Mouse (Mus musculus) layer of hippocampus, adult 11-12 months (tissue): Measurements from ENCODE around the gene Asic2.

ENCODE experiments used
- DNase-seq: peaks from one replicate; pipeline ENCODE4 v3.0.0; 2022; ENCODE audit warnings: low spot score

The Asic2 gene

GRCm38 (mm10) chr11:80912721-80913120, 1055.5 kb downstream of the Asic2 start:
- no peak for DNase-seq

DNA sequence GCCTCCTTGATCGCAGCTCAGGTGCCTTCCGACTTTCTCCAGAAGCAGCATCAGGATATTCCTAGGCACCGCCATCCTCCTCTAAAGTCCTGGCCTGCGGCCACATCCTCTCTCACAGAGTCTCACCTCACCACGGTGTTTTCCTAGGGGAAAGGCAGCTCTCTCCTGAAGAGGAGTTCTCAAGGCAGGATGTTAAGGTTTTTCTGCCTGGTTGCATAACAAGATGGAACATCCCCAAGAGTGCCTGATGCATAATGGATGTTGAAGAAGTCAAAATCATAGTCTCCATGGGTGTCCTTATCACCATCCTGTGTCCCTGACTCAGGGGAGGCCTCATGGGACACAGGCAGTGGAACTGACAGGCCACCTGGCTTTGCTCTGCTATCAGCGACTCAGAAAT, 1060.4 kb downstream of the Asic2 start:
- DNase-seq: peak; percentile 29

DNA sequence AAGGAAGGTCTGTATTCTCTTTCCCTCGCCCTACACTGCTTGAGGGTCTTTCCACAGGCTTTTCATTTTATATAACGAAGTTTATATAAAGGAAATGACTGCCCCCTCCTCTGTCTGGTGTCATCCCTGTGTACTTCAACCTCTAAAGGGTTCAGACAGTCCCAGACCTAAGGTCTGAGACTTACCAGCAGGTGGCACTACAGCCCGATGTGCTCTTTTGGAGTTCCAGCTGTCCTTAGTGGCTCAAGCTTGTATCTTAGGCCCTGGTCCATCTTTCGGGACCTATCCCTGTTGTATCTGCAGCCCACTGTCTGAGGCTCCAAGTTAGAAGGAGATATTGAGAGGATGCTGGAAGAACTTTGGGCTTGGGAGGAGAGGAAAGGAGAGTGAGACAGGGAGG, 1061.8 kb downstream of the Asic2 start:
- peak; percentile 75 for DNase-seq

DNA sequence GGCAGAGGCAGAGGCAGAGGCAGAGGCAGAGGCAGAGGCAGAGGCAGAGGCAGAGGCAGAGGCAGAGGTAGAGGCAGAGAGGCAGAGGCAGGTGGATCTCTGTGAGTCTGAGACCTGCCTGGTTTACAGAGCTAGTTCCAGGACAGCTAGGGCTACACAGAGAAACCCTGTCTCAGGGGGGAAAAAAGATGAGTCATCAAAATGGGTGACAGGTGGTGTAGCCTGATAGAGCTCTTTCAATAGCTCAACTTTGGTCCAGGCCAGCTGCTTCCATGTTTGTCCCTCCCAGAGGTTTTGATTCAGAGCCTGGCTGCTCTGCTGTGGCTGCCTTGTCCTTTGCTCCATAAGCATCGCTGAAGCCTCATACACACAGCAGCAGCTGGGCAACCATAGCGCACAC, 1063.7 kb downstream of the Asic2 start:
- no peak for DNase-seq

DNA sequence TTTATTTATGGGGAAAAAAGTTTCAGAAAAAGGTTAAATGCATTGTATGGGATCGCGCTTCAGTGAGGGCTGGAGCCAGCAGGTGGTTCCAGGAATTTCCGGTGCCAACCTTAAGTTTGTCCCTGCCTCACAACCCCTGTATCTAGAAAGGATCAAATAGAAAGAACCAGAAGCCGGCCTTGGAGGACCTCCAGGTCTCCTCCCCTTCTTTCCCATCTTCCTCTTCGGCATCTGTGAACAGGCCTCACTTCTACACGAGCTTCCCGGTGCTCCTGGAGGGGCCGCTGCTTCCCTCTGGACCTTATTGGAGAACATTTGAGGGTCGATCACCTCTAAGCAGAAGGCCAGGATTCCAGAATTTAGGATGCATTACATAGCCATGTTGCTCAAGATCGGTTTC, 1064.8 kb downstream of the Asic2 start:
- no peak for DNase-seq

GRCm38 (mm10) chr11:80902664-80903063, 1065.6 kb downstream of the Asic2 start:
- DNase-seq: no peak

GRCm38 (mm10) chr11:80900555-80900954, 1067.7 kb downstream of the Asic2 start:
- DNase-seq: no peak

GRCm38 (mm10) chr11:80895853-80896252, 1072.4 kb downstream of the Asic2 start:
- DNase-seq: no peak

GRCm38 (mm10) chr11:80889336-80890063, 1078.8 kb downstream of the Asic2 start:
- DNase-seq: no peak

DNA sequence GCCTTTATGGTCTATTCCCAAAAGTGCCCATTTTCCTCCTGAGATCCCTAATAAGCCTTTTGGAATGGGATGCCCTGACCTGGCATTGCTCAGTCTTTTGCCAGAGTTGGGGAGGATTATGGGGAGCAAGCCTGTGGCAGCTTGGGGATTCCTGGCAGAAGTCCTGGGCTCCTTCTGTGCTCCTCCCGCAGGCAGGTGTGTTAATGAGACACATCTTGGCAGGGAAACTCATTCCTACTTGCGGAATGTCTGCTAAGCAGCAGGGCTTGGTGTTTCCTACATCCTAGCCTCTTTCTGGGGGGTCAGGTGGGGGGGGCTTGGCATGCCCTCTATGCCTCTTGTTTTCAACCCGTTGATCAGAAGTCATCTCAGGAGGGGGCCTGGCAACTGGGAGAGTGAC, 1081.2 kb downstream of the Asic2 start:
- no peak for DNase-seq

GRCm38 (mm10) chr11:80886365-80886764, 1081.9 kb downstream of the Asic2 start:
- DNase-seq: no peak

DNA sequence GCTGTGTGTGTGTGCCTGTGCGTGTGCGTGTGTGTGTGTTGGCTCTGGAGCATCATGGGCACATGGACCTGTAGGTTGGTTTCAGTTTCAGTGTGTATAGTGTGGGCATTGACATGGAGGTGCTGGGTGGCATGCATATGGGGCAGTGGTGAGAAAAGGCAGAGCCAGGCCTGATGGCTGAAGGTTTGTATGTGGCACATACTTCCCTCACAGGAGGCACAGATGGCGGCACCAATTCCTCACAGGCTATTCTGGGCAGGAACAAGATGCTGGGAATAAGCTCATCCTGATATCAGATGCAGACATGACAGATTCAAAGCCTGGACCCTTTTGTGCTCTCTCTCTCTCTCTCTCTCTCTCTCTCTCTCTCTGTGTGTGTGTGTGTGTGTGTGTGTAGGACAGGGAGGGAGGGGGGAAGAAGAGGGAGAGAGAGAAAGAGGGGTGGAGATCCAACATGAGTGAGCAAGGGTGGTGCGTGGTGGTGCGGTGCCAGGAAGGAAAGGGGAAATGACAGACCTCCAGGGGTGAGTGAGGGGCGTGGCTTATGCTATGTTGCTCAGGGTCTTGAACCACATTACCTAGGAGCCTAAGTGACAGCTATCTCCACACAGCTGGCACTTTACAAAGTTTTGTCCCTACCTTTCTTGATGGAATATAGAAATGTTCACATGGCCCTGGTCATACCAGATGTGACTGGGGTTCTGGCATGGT, 1083.6 kb downstream of the Asic2 start:
- peak; percentile 53 for DNase-seq

DNA sequence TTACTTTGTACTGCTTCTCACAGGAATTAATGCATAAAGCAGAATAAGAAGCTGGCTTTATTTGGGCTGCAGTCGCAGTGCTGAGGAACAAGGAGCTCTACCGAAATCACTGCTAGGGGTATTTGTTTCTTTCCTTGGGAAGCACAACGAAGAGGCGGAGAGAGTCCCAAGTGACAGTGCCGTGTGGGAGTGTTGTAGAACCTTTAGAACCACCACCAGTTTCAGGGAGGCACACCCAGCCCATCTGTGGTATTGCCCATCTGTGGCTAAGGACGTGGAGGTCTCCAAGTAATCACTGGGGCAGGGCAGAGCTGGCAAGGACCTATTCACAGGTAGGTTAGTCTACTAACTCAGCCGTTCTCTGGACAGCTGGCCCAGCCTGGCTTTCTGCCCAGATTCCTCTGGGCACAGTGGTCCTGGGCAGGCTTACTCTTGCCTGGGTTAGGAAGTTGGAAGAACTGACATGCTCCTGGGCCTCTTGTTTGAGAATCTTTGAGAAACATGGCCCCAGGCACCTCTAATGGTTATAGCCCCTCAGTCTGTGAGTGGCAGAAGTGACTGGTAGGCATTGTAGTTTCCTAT, 1085.9 kb downstream of the Asic2 start:
- DNase-seq: no peak

DNA sequence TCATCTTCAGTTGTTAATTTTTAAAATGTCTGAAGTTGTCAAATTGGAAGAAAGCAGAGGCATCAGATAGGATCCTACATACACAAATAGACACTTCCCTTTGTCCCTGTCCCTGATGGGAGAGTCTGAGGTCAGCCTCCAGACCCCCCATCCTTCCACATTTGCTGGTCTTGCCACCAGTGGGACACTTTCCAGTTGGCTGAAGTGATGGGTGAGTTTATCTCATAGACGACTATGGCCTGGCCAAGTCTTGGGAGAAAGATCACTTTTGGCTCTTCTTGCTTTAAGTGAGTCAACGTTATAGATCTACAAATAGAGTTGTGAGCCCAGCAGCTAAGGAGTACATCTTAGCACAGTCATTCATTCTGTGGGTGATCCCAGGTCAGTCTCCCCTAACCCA, 1090.2 kb downstream of the Asic2 start:
- DNase-seq: no peak

GRCm38 (mm10) chr11:80877131-80877651, 1091.1 kb downstream of the Asic2 start:
- peak; percentile 62 for DNase-seq

- DNase-seq: peak; percentile 75
Measured at GRCm38 (mm10) chr11:80872509-80873474, 1095.5 kb downstream of the Asic2 start.

DNA sequence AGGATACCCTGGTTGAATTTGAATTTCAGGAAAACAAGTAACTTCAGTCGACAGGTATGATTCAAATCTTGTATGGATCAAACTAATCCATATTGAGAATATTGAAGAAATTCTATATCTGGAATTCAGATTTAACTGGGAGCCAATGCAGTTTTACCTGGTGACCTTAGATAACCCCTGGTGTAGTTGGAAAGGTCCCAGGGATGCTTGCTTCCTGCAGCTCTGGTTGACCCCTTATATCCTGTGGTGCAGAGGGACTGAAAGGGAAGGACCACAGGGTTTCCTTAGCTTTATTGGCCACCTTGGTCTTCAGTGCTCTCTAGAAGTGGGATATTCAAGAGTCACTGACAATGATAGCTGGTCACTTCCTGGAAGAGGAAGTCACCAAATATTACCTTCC, 1100.2 kb downstream of the Asic2 start:
- no peak for DNase-seq

DNA sequence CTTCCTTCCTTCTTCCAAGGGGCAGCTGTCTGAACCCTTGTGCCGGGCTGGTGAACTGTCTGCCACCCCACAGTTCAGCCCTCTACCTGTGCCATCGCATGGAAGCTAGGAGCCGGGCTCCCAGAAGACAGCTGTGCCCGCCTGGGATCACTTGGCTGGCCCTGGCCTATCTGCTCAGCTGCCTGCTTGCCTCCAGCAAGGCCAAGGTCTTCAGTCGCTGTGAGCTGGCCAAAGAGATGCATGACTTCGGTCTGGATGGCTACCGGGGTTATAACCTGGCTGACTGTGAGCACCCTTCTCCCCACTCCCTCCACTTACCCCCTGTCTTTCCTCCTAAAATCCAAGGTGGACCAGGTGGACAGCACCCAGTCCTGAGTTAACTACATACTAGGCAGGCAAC, 1105.3 kb downstream of the Asic2 start:
- DNase-seq: no peak

DNA sequence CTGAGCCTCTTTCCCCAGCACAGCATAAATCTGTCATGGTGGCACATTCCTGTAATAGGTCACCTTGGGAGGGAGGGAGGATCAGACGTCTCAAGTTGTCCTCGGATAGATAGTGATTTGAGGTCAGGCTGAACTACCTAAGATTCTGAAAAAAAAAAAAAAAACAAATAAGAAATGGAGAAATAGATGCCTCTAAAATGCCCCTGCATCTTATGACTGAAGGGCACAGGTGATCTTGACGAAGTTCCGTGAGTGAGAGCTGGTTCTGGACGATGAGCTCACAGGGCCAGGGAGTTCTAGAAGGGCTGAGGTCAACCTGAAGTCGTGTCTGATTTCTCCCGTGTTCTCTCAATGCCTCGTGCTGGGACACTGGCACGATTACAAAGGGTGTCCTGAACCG, 1110.2 kb downstream of the Asic2 start, which contains the start of gene Spaca3:
TSS of gene Spaca3 (plus strand) at position 301 of the 400 bp plus-strand sequence.
- no peak for DNase-seq

GRCm38 (mm10) chr11:80856827-80857226, 1111.4 kb downstream of the Asic2 start:
- DNase-seq: no peak

GRCm38 (mm10) chr11:80854908-80855307, 1113.3 kb downstream of the Asic2 start:
- no peak for DNase-seq

- no peak for DNase-seq
Measured at GRCm38 (mm10) chr11:80854430-80854829, 1113.8 kb downstream of the Asic2 start.
